Comparison of ENCODE assay signal across 8 mouse cellular contexts in genomic region chr10:80855749-80856073, GRCm38 (mm10). TPM values are rescaled to one million over a fixed set of nuclear protein-coding genes. Genes with fewer than 3 reads are reported as not detected.
DNase-seq lines count a peak whose midpoint lies in the region; ATAC-seq and TF ChIP-seq lines count a peak whose summit lies in the region.

No protein-coding gene starts in this region.

- no peak overlapping the region for H3K27ac ChIP-seq in kidney, postnatal 0 days
- H3K27ac ChIP-seq in brown adipose tissue, adult 24 weeks (replicated peaks; ENCODE audit: low read depth, low read length): no peak overlapping the region
- no peak overlapping the region for H3K27ac ChIP-seq in forebrain, embryonic 16.5 days (ENCODE audit: low read length)
- H3K27ac ChIP-seq in liver, postnatal 0 days (ENCODE audit: low read depth): peak overlapping the region; percentile 98

- DNase-seq in kidney, postnatal 0 days (ENCODE audit: low spot score): no peak
- DNase-seq in kidney, adult 18-20 months: no peak
- peak; percentile 42 for DNase-seq in liver, postnatal 0 days
- no peak for DNase-seq in left cerebral cortex, adult 9 months (ENCODE audit: low spot score in 2 of 2)
- DNase-seq in thymus, adult 18-20 months: no peak

- H3K4me2 ChIP-seq in kidney, postnatal 0 days (ENCODE audit: low read length): peak overlapping the region; percentile 100
- H3K4me2 ChIP-seq in forebrain, embryonic 16.5 days (ENCODE audit: low read length): peak overlapping the region; percentile 99
- H3K4me2 ChIP-seq in liver, postnatal 0 days (ENCODE audit: low read depth, low read length): peak overlapping the region; percentile 98

- TF ChIP-seq CTCF in kidney, postnatal 0 days (IDR thresholded peaks at IDR 0.05; ENCODE audit: low read depth): no peak
- no peak for TF ChIP-seq CTCF in liver, postnatal 0 days (IDR thresholded peaks at IDR 0.05; ENCODE audit: low read depth)

- no peak for TF ChIP-seq EP300 in liver, postnatal 0 days (IDR thresholded peaks at IDR 0.05; ENCODE audit: low read depth)

- peaks cover 19% of the 10 kb centered on the region; the same call in 1 of the 2 replicates for H3K36me3 ChIP-seq in kidney, postnatal 0 days (ENCODE audit: insufficient read depth, low read length)
- H3K36me3 ChIP-seq in forebrain, embryonic 16.5 days (ENCODE audit: control insufficient read depth, insufficient read depth): peaks cover 16% of the 10 kb centered on the region
- peaks cover 16% of the 10 kb centered on the region for H3K36me3 ChIP-seq in liver, postnatal 0 days (replicated peaks; ENCODE audit: insufficient read depth, low read length)

- H3K27me3 ChIP-seq in kidney, postnatal 0 days (ENCODE audit: insufficient read depth, low read length): no peaks in the 10 kb centered on the region
- no peaks in the 10 kb centered on the region for H3K27me3 ChIP-seq in forebrain, embryonic 16.5 days (replicated peaks; ENCODE audit: control insufficient read depth, insufficient read depth, low read length)
- no peaks in the 10 kb centered on the region for H3K27me3 ChIP-seq in liver, postnatal 0 days (ENCODE audit: insufficient read depth, low read length)

- H3K9me3 ChIP-seq in kidney, postnatal 0 days (replicated peaks; ENCODE audit: low read length): no peaks in the 10 kb centered on the region
- H3K9me3 ChIP-seq in forebrain, embryonic 16.5 days (ENCODE audit: control insufficient read depth, low read length): no peaks in the 10 kb centered on the region
- no peaks in the 10 kb centered on the region for H3K9me3 ChIP-seq in liver, postnatal 0 days (ENCODE audit: low read length)

- peak overlapping the region; percentile 84 for H3K9ac ChIP-seq in kidney, postnatal 0 days (ENCODE audit: low read depth, low read length)
- peak overlapping the region; percentile 84 for H3K9ac ChIP-seq in forebrain, embryonic 16.5 days (replicated peaks; ENCODE audit: low read depth, low read length)
- peak overlapping the region; percentile 86 for H3K9ac ChIP-seq in liver, postnatal 0 days (replicated peaks)

- peak overlapping the region; percentile 94 for H3K4me3 ChIP-seq in kidney, postnatal 0 days (replicated peaks; ENCODE audit: low read depth, low read length)
- H3K4me3 ChIP-seq in brown adipose tissue, adult 24 weeks (ENCODE audit: insufficient read depth, low read depth, low read length): peak overlapping the region; percentile 62
- H3K4me3 ChIP-seq in forebrain, embryonic 16.5 days (replicated peaks; ENCODE audit: low read length): peak overlapping the region; percentile 69
- peak overlapping the region; percentile 90 for H3K4me3 ChIP-seq in liver, postnatal 0 days (ENCODE audit: low read depth, low read length)

- H3K4me1 ChIP-seq in kidney, postnatal 0 days (replicated peaks; ENCODE audit: insufficient read depth, low read length): peaks cover 16% of the 10 kb centered on the region
- peaks cover 6% of the 10 kb centered on the region for H3K4me1 ChIP-seq in brown adipose tissue, adult 24 weeks (ENCODE audit: control insufficient read depth, insufficient read depth, insufficient read length, low read length)
- H3K4me1 ChIP-seq in forebrain, embryonic 16.5 days (replicated peaks; ENCODE audit: control insufficient read depth, insufficient read depth, low read length): peaks cover 30% of the 10 kb centered on the region
- peaks cover 35% of the 10 kb centered on the region for H3K4me1 ChIP-seq in liver, postnatal 0 days (ENCODE audit: insufficient read depth)

- WGBS in kidney, postnatal 0 days: 21% methylated on average over 11 of the region's 11 CpGs
- 25% methylated on average over 11 of the region's 11 CpGs for WGBS in forebrain, embryonic 16.5 days
- 16% methylated on average over 11 of the region's 11 CpGs for WGBS in liver, postnatal 0 days (ENCODE audit: insufficient replicate concordance)

- ATAC-seq in kidney, postnatal 0 days (replicated peaks; ENCODE audit: low FRiP score, low read depth): no peak
- no peak for ATAC-seq in forebrain, embryonic 16.5 days
- no peak for ATAC-seq in liver, postnatal 0 days
- no peak for ATAC-seq in megakaryocyte-erythroid progenitor cell, adult 5-6 weeks (replicated peaks; ENCODE audit: low FRiP score, low TSS enrichment, poor library complexity, severe bottlenecking)

RNA-seq across cellular contexts. Expression of gene Sppl2b, which starts 0.6 kb away (rescaled TPM):
- 34.3 and 36.1 TPM in 2 replicates for polyA plus RNA-seq in kidney, postnatal 0 days (2015; fragmentation: Nextera tagmentation; extraction: Ambion mirVana)
- 8.7 and 14.0 TPM in 2 replicates for polyA plus RNA-seq in brown adipose tissue, adult 24 weeks (2012; ENCODE audit: insufficient read depth, insufficient read length, missing spikeins)
- 64.9 and 78.6 TPM in 2 replicates for polyA plus RNA-seq in forebrain, embryonic 16.5 days (2015; fragmentation: Nextera tagmentation; extraction: Ambion mirVana)
- 27.6 and 27.7 TPM in 2 replicates for polyA plus RNA-seq in liver, postnatal 0 days (2015; fragmentation: Nextera tagmentation; extraction: Ambion mirVana)
- 116 and 117 TPM in 2 replicates for total RNA-seq in megakaryocyte-erythroid progenitor cell, adult 5-6 weeks (2014; fragmentation: Nextera tagmentation)
- total RNA-seq in megakaryocyte-erythroid progenitor cell, adult 5-6 weeks (2017): 45.6 and 65.4 TPM in 2 replicates

RNA-seq across cellular contexts. Expression of gene Lsm7, which starts 0.7 kb away (rescaled TPM):
- polyA plus RNA-seq in kidney, postnatal 0 days (2015; fragmentation: Nextera tagmentation; extraction: Ambion mirVana): 269 and 270 TPM in 2 replicates
- polyA plus RNA-seq in brown adipose tissue, adult 24 weeks (2012; ENCODE audit: insufficient read depth, insufficient read length, missing spikeins): 55.6 and 61.3 TPM in 2 replicates
- 223 and 228 TPM in 2 replicates for polyA plus RNA-seq in forebrain, embryonic 16.5 days (2015; fragmentation: Nextera tagmentation; extraction: Ambion mirVana)
- polyA plus RNA-seq in liver, postnatal 0 days (2015; fragmentation: Nextera tagmentation; extraction: Ambion mirVana): 104 and 108 TPM in 2 replicates
- total RNA-seq in megakaryocyte-erythroid progenitor cell, adult 5-6 weeks (2014; fragmentation: Nextera tagmentation): 291 and 326 TPM in 2 replicates
- total RNA-seq in megakaryocyte-erythroid progenitor cell, adult 5-6 weeks (2017): 401 and 445 TPM in 2 replicates

RNA-seq across cellular contexts. Expression of gene Lingo3, which starts 11.9 kb away (rescaled TPM):
- 0.61 and 0.89 TPM in 2 replicates for polyA plus RNA-seq in kidney, postnatal 0 days (2015; fragmentation: Nextera tagmentation; extraction: Ambion mirVana)
- polyA plus RNA-seq in brown adipose tissue, adult 24 weeks (2012; ENCODE audit: insufficient read depth, insufficient read length, missing spikeins): not detected in 2 replicates
- 6.0 and 9.3 TPM in 2 replicates for polyA plus RNA-seq in forebrain, embryonic 16.5 days (2015; fragmentation: Nextera tagmentation; extraction: Ambion mirVana)
- polyA plus RNA-seq in liver, postnatal 0 days (2015; fragmentation: Nextera tagmentation; extraction: Ambion mirVana): not detected in 2 replicates
- total RNA-seq in megakaryocyte-erythroid progenitor cell, adult 5-6 weeks (2014; fragmentation: Nextera tagmentation): 1.6 TPM in 1 of 2 replicates, not detected in the other
- not detected in 2 replicates for total RNA-seq in megakaryocyte-erythroid progenitor cell, adult 5-6 weeks (2017)

RNA-seq across cellular contexts. Expression of gene Tmprss9, which starts 15.9 kb away (rescaled TPM):
- polyA plus RNA-seq in kidney, postnatal 0 days (2015; fragmentation: Nextera tagmentation; extraction: Ambion mirVana): 0.04 TPM in 1 of 2 replicates, not detected in the other
- polyA plus RNA-seq in brown adipose tissue, adult 24 weeks (2012; ENCODE audit: insufficient read depth, insufficient read length, missing spikeins): not detected in 2 replicates
- 0.24 and 0.25 TPM in 2 replicates for polyA plus RNA-seq in forebrain, embryonic 16.5 days (2015; fragmentation: Nextera tagmentation; extraction: Ambion mirVana)
- 0.12 TPM in 2 replicates for polyA plus RNA-seq in liver, postnatal 0 days (2015; fragmentation: Nextera tagmentation; extraction: Ambion mirVana)
- 0.22 TPM in 1 of 2 replicates, not detected in the other for total RNA-seq in megakaryocyte-erythroid progenitor cell, adult 5-6 weeks (2014; fragmentation: Nextera tagmentation)
- total RNA-seq in megakaryocyte-erythroid progenitor cell, adult 5-6 weeks (2017): not detected in 2 replicates

RNA-seq across cellular contexts. Expression of gene Oaz1, which starts 29.3 kb away (rescaled TPM):
- 1,422 and 1,480 TPM in 2 replicates for polyA plus RNA-seq in kidney, postnatal 0 days (2015; fragmentation: Nextera tagmentation; extraction: Ambion mirVana)
- 447 and 892 TPM in 2 replicates for polyA plus RNA-seq in brown adipose tissue, adult 24 weeks (2012; ENCODE audit: insufficient read depth, insufficient read length, missing spikeins)
- 1,342 and 1,351 TPM in 2 replicates for polyA plus RNA-seq in forebrain, embryonic 16.5 days (2015; fragmentation: Nextera tagmentation; extraction: Ambion mirVana)
- 1,017 and 1,029 TPM in 2 replicates for polyA plus RNA-seq in liver, postnatal 0 days (2015; fragmentation: Nextera tagmentation; extraction: Ambion mirVana)
- 1,436 and 1,526 TPM in 2 replicates for total RNA-seq in megakaryocyte-erythroid progenitor cell, adult 5-6 weeks (2014; fragmentation: Nextera tagmentation)
- total RNA-seq in megakaryocyte-erythroid progenitor cell, adult 5-6 weeks (2017): 220 and 353 TPM in 2 replicates
